Mouse (Mus musculus) c-Kit-negative CD71-positive TER-119-positive erythroid progenitor cells, embryonic 14.5 days (primary cell): ENCODE measurements around the gene Fig4.
A peak's percentile ranks its signal among the peaks of the same experiment; 100 is the strongest.

Source experiments
- DNase-seq: peaks from one replicate; pipeline ENCODE4 v3.0.0-alpha.2; 2013; ENCODE audit warnings: low read depth, low spot score

Gene Fig4

DNA sequence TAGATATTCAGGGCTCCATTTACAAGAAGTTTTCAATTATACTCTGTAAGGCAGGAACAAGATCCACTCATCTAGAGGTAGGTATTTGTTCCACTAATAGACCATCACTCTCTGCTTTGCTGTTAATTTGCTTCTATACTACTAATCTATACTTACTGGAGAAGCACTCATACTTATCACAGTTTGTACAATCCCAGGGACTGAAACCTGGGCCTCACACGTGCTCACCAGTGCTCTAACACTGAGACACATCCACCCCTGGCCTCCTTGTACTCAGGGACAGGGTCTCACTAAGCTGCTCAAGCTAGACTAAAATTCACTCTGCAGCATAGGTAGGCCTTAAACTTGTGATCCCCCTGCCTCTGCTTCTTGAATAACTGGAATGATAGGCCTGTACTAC lies 41.8 kb downstream of the Fig4 start:
- DNase-seq = no peak

- no peak for DNase-seq
Observed at GRCm38 (mm10) chr10:41260243-41261006, 42.6 kb downstream of the Fig4 start.

GRCm38 (mm10) chr10:41250749-41251065 lies 52.4 kb downstream of the Fig4 start:
- no peak for DNase-seq

DNA sequence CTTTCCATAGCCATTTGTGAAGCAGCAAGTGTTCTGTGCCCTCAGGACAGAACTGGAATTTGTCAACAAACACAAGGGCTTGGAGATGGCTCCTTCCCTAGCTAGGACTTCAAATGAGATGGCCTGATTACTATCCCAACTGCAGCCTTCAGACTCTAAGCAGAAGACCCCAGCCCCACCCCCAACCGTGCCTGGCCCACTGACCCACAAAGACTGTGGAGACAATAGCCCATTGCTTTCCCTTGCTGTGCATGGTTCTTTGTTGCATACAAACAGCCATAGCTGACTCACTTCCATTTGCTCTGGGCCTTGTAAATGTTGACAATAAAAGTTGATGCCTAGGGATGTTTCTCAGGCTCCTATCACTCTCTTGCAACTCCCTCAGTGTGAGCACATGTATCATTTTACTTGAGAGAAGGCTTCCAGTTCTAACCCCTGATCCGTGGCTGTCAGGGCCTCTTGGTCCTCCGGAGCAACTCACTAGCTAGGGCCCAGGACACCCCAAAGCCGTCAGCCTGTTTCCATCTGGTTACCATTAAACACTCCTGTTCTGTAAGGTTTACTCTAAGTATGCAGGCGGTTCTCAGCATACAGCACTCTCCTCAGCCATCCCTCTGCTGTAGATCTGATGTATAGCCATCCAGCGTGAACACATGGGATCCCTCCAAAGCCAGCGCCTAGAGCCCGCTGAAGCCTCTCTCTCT lies 52.9 kb downstream of the Fig4 start:
- no peak for DNase-seq

DNA sequence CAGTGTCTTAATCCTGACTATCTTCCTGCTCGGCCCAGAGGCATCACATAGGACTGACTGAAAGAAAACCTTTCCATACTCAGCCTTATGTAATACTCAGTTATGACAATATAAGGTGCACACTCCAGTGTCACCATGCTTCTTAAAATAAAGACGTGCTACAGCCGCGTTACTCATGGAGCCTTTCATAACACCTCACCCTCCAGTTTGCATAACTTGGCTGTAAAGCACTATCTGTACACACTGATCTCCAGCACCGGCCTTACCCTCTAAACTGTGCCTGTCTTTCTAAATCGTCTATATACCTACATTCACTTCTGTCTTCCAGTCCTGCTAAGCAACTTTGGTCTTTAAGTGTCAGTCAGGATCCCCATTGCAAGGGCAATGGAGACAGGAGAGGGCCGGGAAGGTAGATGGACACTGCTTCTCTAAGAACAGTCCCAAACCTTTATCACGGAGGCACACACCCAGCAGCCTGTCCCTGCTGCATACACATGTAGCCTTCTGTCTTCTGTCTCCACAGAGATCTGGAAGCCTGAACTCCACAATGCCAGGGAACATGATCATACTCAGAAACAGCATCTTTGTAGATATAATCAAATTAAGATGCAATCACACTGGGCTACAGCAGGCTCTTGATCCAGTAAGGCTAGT lies 53.9 kb downstream of the Fig4 start:
- DNase-seq = no peak

GRCm38 (mm10) chr10:41247800-41248473 lies 55.1 kb downstream of the Fig4 start:
- no peak for DNase-seq

DNA sequence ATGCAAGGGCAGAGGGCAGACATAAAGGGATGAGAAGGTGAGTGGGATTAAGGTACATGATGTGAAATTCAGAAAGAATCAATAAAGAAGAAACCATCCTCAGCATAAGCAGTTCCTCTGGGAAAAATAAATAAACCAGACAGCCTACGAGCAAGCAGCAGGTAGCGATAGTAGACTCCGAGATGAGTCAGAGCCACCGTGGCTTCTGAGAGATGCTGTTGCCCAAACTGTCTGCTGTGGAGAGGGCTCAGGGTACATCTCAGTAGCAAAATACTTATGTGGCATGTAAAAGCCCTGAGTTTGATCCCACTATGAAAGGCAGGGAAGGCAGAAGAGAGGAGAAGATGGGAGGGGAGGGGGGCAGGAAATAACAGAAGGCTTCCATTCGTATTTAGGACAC lies 56.9 kb downstream of the Fig4 start:
- no peak for DNase-seq

GRCm38 (mm10) chr10:41245477-41245876 lies 57.6 kb downstream of the Fig4 start:
- no peak for DNase-seq

- no peak for DNase-seq
Observed at GRCm38 (mm10) chr10:41245028-41245427, 58.0 kb downstream of the Fig4 start.

DNA sequence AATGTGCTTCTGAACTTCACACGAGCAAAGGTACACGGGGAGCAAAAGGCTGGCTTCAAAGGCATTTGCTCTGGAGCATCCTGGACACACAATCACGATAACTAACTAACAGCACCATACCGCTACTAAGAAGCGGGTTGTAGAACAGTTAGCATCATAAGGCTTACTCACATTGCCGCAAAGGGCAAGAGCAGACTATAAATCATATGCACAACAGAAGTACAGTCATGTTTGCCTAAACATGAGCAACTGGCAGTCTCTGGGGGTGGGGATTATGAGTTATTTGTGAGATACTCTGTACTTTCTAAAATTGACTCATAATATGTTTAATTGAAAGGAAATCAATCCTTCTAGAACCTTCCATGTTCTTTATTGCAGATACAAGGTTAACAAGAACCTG lies 59.1 kb downstream of the Fig4 start:
- no peak for DNase-seq

GRCm38 (mm10) chr10:41241558-41242242 lies 61.4 kb downstream of the Fig4 start:
- no peak for DNase-seq

DNA sequence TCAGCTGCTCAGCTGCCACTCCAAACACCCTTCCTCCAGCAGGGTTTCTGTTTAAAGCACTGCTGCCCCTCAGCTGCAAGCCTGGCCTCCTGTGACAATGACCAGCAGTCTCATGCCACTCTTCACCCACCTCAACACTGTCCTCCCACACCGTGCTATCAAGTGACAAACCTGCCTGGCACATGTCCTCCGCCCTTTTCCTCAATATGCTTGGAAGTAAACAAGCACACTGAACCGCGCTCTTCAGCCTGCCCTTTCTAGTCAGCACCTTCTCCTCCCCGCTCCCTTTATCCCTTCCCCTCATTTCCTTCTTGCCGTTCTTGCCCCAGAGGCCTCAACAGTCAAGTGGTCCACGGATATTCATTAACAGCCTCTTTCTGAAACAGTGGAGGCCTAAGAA lies 62.0 kb downstream of the Fig4 start:
- no peak for DNase-seq

- DNase-seq = peak; percentile 66
Observed at GRCm38 (mm10) chr10:41236020-41236419, 67.0 kb downstream of the Fig4 start.

- DNase-seq = no peak
Observed at GRCm38 (mm10) chr10:41235584-41235983, 67.5 kb downstream of the Fig4 start.

- DNase-seq = no peak
Observed at GRCm38 (mm10) chr10:41235159-41235558, 67.9 kb downstream of the Fig4 start.

- DNase-seq = no peak
Observed at GRCm38 (mm10) chr10:41234552-41234951, 68.5 kb downstream of the Fig4 start.

- DNase-seq = no peak
Observed at GRCm38 (mm10) chr10:41233140-41233539, 69.9 kb downstream of the Fig4 start.

GRCm38 (mm10) chr10:41231163-41231835 lies 71.8 kb downstream of the Fig4 start:
- DNase-seq = no peak

DNA sequence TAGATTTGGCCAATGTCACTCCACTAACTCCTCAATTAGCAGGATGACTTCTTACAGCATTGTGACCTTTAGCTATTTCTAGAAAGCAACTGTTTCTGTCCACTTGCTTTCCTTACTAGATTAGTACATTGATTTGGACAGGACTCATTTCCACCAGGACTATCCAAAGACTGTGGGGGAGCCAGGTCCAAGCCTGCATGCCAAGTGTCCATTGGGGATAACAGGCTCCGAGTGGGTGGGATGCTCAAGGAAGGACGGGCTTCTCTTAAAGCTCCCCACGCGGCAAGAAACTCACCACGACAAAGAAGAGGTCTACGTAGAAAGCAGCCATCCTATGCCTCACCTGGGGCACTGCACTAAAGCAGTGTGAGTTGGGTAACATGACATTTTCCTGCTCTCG lies 75.4 kb downstream of the Fig4 start:
- DNase-seq = no peak

DNA sequence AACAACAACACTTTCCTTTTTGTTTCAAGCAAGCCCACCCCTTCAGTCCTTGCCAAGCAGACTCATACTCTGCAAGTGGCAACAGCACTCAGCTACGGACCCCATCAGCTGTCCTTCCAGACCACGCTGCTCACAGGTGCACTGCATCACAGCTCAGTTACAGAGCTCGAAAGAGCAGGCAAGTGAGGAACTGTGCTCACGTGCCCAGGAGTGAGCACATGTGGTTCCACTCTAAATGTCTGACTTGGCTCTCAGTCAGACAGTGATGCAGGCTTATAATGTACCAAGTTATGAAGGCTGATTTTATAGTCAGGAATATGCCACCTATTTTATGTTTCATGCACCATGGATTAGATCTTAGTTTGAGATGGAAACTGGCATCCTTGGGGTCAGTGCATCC lies 79.6 kb downstream of the Fig4 start:
- DNase-seq = no peak

GRCm38 (mm10) chr10:41221204-41221603 lies 81.9 kb downstream of the Fig4 start:
- no peak for DNase-seq
